Mouse (Mus musculus) ES-E14 (cell line): ENCODE data around the gene Tas1r2. TPM values are rescaled to one million over a fixed set of nuclear protein-coding genes. Genes with fewer than 3 reads are reported as not detected.

Source experiments
- DNase-seq: peaks from one replicate; pipeline ENCODE4 v3.0.0-alpha.2; 2013; ENCODE audit warnings: low read depth, low spot score
- H3K27ac ChIP-seq: 2 replicates; pipeline ENCODE4 v1.5.1; 2012; ENCODE audit warnings: low read depth, mild to moderate bottlenecking, low read length, moderate library complexity, mixed read lengths; ENCODE audit not compliant: poor library complexity, insufficient read depth, severe bottlenecking
- H3K36me3 ChIP-seq: 2 replicates; pipeline ENCODE4 v1.6.1; 2012; ENCODE audit warnings: mild to moderate bottlenecking, low read length, moderate library complexity, mixed read lengths; ENCODE audit not compliant: control insufficient read depth, poor library complexity, insufficient read depth, severe bottlenecking
- H3K4me1 ChIP-seq, 2 experiments: fragments of 150-350 bp in 1 of 2; sonication (generic) in 1 of 2; 2 replicates each; pipeline ENCODE4 v1.6.1; 2012; ENCODE audit warnings: low read length in 2 of 2, mild to moderate bottlenecking in 1 of 2, mixed read lengths in 1 of 2; ENCODE audit not compliant: control insufficient read depth in 2 of 2, insufficient read depth in 2 of 2, poor library complexity in 1 of 2
- H3K4me3 ChIP-seq, 2 experiments: fragments of 150-350 bp in 1 of 2; sonication (generic) in 1 of 2; 2 replicates each; pipeline ENCODE4 v1.5.1; 2012; ENCODE audit warnings: low read length in 2 of 2, low read depth in 1 of 2, mild to moderate bottlenecking in 1 of 2, mixed read lengths in 1 of 2; ENCODE audit not compliant: insufficient read depth in 1 of 2, poor library complexity in 1 of 2, severe bottlenecking in 1 of 2
- H3K9ac ChIP-seq: 2 replicates; pipeline ENCODE4 v1.6.1; 2012; ENCODE audit warnings: low read depth, mild to moderate bottlenecking, low read length, mixed read lengths; ENCODE audit not compliant: poor library complexity, insufficient read depth, severe bottlenecking
- H3K9me3 ChIP-seq: fragments of 150-350 bp; sonication (generic); 2 replicates; pipeline ENCODE4 v1.6.1; 2012; ENCODE audit warnings: low read depth, mild to moderate bottlenecking, low read length; ENCODE audit not compliant: control insufficient read depth, insufficient read depth
- CHD2 ChIP-seq: IDR thresholded peaks from 2 replicates; pipeline ENCODE4 v1.6.1; 2014; ENCODE audit warnings: mild to moderate bottlenecking, low read depth, low read length, inconsistent platforms
- HCFC1 ChIP-seq: IDR thresholded peaks from 2 replicates; pipeline ENCODE4 v1.6.1; 2012; ENCODE audit warnings: low read length, inconsistent platforms, borderline replicate concordance; ENCODE audit not compliant: insufficient read depth
- MAFK ChIP-seq: IDR thresholded peaks from 2 replicates; pipeline ENCODE4 v1.6.1; 2014; ENCODE audit warnings: mild to moderate bottlenecking, low read depth, low read length, inconsistent platforms; ENCODE audit not compliant: insufficient read depth
- ZC3H11A ChIP-seq: IDR thresholded peaks from 2 replicates; pipeline ENCODE4 v1.6.1; 2012; ENCODE audit warnings: low read depth, mild to moderate bottlenecking, inconsistent platforms, low read length, borderline replicate concordance
- ZNF384 ChIP-seq: IDR thresholded peaks from 2 replicates; pipeline ENCODE4 v1.6.1; 2012; ENCODE audit warnings: low read depth, low read length, inconsistent platforms
- in situ Hi-C, 2 experiments: fragments of 600-800 bp; cut with MboI; formaldehyde crosslinking; loops; one replicate each; pipeline ENCODE4 v1.15.1; 2025; ENCODE audit warnings: low sequenced_read_pairs in 2 of 2, inconsistent platforms in 1 of 2; ENCODE audit not compliant: unreplicated experiment in 2 of 2
- total RNA-seq: library from RNA; depleted of rRNA; stranded (reverse); fragments of 300-350 nt; gene quantifications from 2 replicates; pipeline ENCODE4 v1.2.3, GENCODE M21; 2012

The Tas1r2 gene
- total RNA-seq, 1 experiment, result 0.09 TPM

DNA sequence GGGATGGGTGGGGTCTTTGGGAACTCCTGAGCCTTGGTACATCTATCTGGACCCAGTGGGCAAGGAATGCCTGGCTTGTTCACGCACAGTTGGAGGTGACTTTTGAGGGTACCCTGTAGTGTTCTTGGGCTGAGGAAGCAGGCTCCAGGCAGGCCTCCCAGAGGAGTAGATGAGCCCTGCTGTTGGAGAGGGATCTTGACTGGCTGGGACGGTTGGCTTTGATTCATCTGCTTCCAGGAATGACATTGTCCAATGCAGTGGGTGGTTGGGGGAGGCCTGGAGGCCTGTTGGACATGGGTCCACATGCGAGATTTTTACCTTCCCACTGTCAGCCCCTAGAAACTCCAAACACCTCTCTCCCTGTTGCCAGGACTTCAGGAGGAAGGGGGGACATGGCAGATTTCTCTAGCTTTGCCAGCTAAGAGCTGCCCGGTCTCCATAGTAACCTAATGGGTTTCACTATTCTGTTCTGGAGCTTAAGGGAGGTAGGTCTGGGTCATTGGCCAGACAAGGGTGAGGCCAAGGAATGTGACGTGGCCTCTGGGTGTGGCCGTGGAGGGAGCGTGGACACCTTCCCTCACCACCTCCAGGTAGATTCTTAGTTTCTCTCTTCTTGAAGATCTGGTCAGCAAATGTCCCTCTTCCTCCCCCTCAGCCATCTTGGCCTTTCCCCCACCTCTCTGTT is 21.6 kb upstream of the Tas1r2 start:
- in situ Hi-C loops, result no loop called here
- no peak for TF ChIP-seq CHD2
- no peak for TF ChIP-seq MAFK
- TF ChIP-seq ZC3H11A, result no peak
- TF ChIP-seq HCFC1, result no peak
- TF ChIP-seq ZNF384, result no peak
- DNase-seq, result no peak

DNA sequence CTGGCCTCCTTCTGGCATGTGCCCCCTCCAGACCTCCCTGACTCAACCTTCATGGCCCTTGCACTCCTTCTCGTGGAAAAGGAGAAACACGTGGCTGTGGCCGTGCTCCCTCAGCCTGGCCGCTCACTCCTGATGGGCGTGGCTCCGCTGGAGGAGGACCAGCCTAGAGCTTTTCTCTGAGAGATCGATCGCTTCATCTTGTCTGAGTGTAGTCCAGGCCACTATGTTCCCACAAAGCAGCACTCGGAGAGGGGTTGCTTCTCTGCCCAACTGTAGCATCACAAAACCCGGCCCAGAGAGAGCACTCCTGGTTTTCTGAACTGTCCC is 21.1 kb upstream of the Tas1r2 start:
- Histone ChIP-seq H3K9ac (no peak overlapping the region), H3K9me3 (no peaks in the 10 kb centered on the region), H3K27ac (no peak overlapping the region), H3K4me1 (peaks cover 2 to 10% of the 10 kb centered on the region in 2 experiments; a peak in 2 of 4 replicates), H3K36me3 (peaks cover 8% of the 10 kb centered on the region; the same call in 1 of the 2 replicates), H3K4me3 (no peak overlapping the region)
- in situ Hi-C loops, result no loop called here
- TF ChIP-seq MAFK (no peak), ZC3H11A (no peak), ZNF384 (no peak), HCFC1 (no peak), CHD2 (no peak)
- DNase-seq, result no peak

More for the DNA sequence above, 21.6 kb upstream of the Tas1r2 start:
- no peaks in the 10 kb centered on the region for H3K9me3 ChIP-seq
- peaks cover 2 to 10% of the 10 kb centered on the region in 2 experiments; a peak in 2 of 4 replicates for H3K4me1 ChIP-seq
- peaks cover 3% of the 10 kb centered on the region; the same call in 1 of the 2 replicates for H3K36me3 ChIP-seq
- H3K27ac ChIP-seq, result no peak overlapping the region
- H3K9ac ChIP-seq, result no peak overlapping the region
- H3K4me3 ChIP-seq, result no peak overlapping the region

DNA sequence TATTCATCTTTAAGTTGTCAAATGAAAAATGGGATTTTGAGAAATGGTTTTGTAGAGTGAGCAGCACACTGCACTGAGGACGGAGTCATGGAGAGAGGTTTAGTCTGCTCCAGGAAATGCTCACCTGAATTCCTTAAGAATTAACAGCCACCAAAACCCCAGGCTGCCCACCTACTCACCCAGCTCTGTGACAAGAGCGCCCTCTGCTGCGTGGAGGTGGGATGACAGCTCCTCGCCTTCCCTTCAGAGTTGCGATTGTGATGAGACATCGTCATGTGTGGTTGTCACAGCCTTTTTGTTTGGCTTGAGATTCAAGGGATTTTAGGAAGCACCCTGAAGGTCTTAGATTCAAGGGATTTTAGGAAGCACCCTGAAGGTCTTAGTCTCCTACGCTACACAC is 17.0 kb upstream of the Tas1r2 start:
- H3K9me3 ChIP-seq, result no peaks in the 10 kb centered on the region
- no peak overlapping the region for H3K9ac ChIP-seq
- in situ Hi-C loops, result no loop called here
- peaks cover 2 to 15% of the 10 kb centered on the region in 2 experiments; a peak in 2 of 4 replicates for H3K4me1 ChIP-seq
- peaks cover 19% of the 10 kb centered on the region for H3K36me3 ChIP-seq
- TF ChIP-seq MAFK, result no peak
- no peak for TF ChIP-seq CHD2
- TF ChIP-seq ZNF384, result no peak
- TF ChIP-seq HCFC1, result no peak
- peak; percentile 72; the same call in 1 of the 2 replicates for TF ChIP-seq ZC3H11A
- peak; percentile 49 for DNase-seq
- H3K27ac ChIP-seq, result no peak overlapping the region
- H3K4me3 ChIP-seq, result no peak overlapping the region

DNA sequence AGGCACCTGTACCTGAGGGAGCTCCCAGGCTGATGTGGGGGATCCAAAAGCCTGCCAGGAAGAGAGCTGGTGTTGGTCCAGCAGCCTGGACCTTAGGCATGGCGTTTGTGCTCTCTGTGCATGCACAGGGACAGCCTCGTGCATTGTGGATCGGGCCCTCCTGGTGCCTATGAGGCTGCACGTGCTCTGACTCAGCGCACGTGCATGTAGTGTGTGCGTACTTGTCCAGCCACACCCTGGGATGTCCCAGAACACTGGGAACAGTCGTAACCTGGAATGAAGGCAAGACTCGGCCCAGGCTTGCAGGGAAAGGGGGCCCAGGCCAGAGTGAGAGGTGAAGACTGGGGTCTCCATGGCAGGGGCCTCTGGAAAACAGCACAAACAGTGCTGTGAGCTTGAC is 15.5 kb upstream of the Tas1r2 start:
- in situ Hi-C loops, result no loop called here
- Histone ChIP-seq H3K4me3 (no peak overlapping the region), H3K4me1 (peaks cover 0 to 22% of the 10 kb centered on the region in 2 experiments; a peak in 2 of 4 replicates), H3K27ac (no peak overlapping the region), H3K9ac (no peak overlapping the region), H3K9me3 (no peaks in the 10 kb centered on the region), H3K36me3 (peaks cover 23% of the 10 kb centered on the region)
- no peak for TF ChIP-seq ZNF384
- TF ChIP-seq MAFK, result no peak
- no peak for TF ChIP-seq CHD2
- TF ChIP-seq HCFC1, result no peak
- no peak for TF ChIP-seq ZC3H11A
- DNase-seq, result no peak

DNA sequence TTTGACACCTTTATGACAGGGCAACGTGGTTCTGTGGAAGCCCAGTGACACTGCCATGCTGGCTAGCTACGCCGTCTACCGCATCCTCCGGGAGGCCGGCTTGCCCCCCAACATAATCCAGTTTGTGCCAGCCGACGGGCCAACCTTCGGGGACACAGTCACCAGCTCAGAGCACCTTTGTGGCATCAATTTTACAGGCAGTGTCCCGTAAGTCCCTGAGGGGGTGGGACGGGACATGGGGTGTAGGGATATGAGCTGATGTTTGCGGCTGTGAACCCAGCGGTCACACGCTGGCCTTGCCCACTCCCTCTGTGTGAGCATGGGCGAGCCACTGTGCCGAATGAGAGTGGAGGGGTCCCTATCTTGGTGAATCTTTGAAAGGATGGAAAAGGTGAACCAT is 15.0 kb upstream of the Tas1r2 start:
- Histone ChIP-seq H3K9ac (no peak overlapping the region), H3K36me3 (peaks cover 27% of the 10 kb centered on the region), H3K4me1 (peaks cover 0 to 26% of the 10 kb centered on the region in 2 experiments; a peak in 2 of 4 replicates), H3K4me3 (no peak overlapping the region), H3K27ac (no peak overlapping the region), H3K9me3 (no peaks in the 10 kb centered on the region)
- DNase-seq, result no peak
- TF ChIP-seq ZC3H11A (no peak), ZNF384 (no peak), HCFC1 (no peak), MAFK (no peak), CHD2 (no peak)
- in situ Hi-C loops, result no loop called here
